Mouse (Mus musculus) adrenal gland, postnatal 36 days (tissue): ENCODE measurements around the gene Ube2v1. TPM values are rescaled to one million over a fixed set of nuclear protein-coding genes. Genes with fewer than 3 reads are reported as not detected.
"Not testable (repeated sequence)": the region's sequence is repeated elsewhere in the genome, so short reads cannot be mapped to it uniquely, and the experiment has no call there.

Experiments
- DNase-seq, 2 experiments: peaks; one replicate each; pipeline ENCODE4 v3.0.0; 2021; ENCODE audit warnings: mixed read lengths in 1 of 2
- total RNA-seq, 2 experiments: library from RNA; stranded (reverse); gene quantifications; 2 replicates each; pipeline ENCODE4 v1.2.3; 2021

Ube2v1 gene
- total RNA-seq, 2 experiments from 2014 or later: 195 to 197 TPM

- DNase-seq: no peak
Measured at GRCm38 (mm10) chr2:167624368-167625075, 7.4 kb downstream of the Ube2v1 start.

GRCm38 (mm10) chr2:167622965-167623364 is 8.9 kb downstream of the Ube2v1 start:
- DNase-seq: no peak

GRCm38 (mm10) chr2:167622352-167622751 is 9.5 kb downstream of the Ube2v1 start:
- DNase-seq: peak in 1 of 2 experiments; percentile 37

GRCm38 (mm10) chr2:167621255-167622087 is 10.4 kb downstream of the Ube2v1 start:
- DNase-seq: no peak

- no peak for DNase-seq
Measured at GRCm38 (mm10) chr2:167617472-167617871, 14.4 kb downstream of the Ube2v1 start.

GRCm38 (mm10) chr2:167617034-167617433 is 14.9 kb downstream of the Ube2v1 start:
- DNase-seq: no peak

- not testable (repeated sequence) for DNase-seq
Measured at GRCm38 (mm10) chr2:167613335-167613734, 18.6 kb downstream of the Ube2v1 start.

- DNase-seq: no peak
Measured at GRCm38 (mm10) chr2:167612122-167612521, 19.8 kb downstream of the Ube2v1 start.

GRCm38 (mm10) chr2:167611287-167611686 is 20.6 kb downstream of the Ube2v1 start:
- no peak for DNase-seq

GRCm38 (mm10) chr2:167606745-167607123 is 25.2 kb downstream of the Ube2v1 start:
- no peak for DNase-seq

GRCm38 (mm10) chr2:167605817-167606744 is 25.8 kb downstream of the Ube2v1 start:
- no peak for DNase-seq

GRCm38 (mm10) chr2:167605178-167605794 is 26.6 kb downstream of the Ube2v1 start:
- DNase-seq: peak; percentile 92 to 93

GRCm38 (mm10) chr2:167602978-167603377 is 28.9 kb downstream of the Ube2v1 start:
- DNase-seq: peak; percentile 38 to 52

- DNase-seq: no peak
Measured at GRCm38 (mm10) chr2:167602364-167602763, 29.5 kb downstream of the Ube2v1 start.

- no peak for DNase-seq
Measured at GRCm38 (mm10) chr2:167600481-167600995, 31.4 kb downstream of the Ube2v1 start.

- DNase-seq: no peak
Measured at GRCm38 (mm10) chr2:167599917-167600316, 32.0 kb downstream of the Ube2v1 start.

- no peak for DNase-seq
Measured at GRCm38 (mm10) chr2:167599195-167599594, 32.7 kb downstream of the Ube2v1 start.

GRCm38 (mm10) chr2:167597492-167598186 is 34.3 kb downstream of the Ube2v1 start:
- no peak for DNase-seq

- DNase-seq: no peak
Measured at GRCm38 (mm10) chr2:167596726-167597491, 35.0 kb downstream of the Ube2v1 start.

- no peak for DNase-seq
Measured at GRCm38 (mm10) chr2:167596262-167596661, 35.6 kb downstream of the Ube2v1 start.
